Mouse (Mus musculus) liver, embryonic 13.5 days (tissue): ENCODE measurements around the gene Ak7. TPM values are rescaled to one million over a fixed set of nuclear protein-coding genes. Genes with fewer than 3 reads are reported as not detected.

ENCODE experiments used
- ATAC-seq: fragments of 200-750 bp; cut with Nextera tagmentation; 2 replicates; pipeline ENCODE4 v1.8.0; 2017; ENCODE audit warnings: low read depth, mild to moderate bottlenecking, moderate number of reproducible peaks, moderate library complexity
- DNase-seq: peaks from one replicate; pipeline ENCODE4 v3.0.0; 2022
- H3K27ac ChIP-seq: fragments of 300-500 bp; sonication (generic); 2 replicates; pipeline ENCODE4 v1.5.1; 2015; ENCODE audit warnings: moderate library complexity, mild to moderate bottlenecking, inconsistent platforms
- H3K27me3 ChIP-seq: fragments of 300-500 bp; sonication (generic); 2 replicates; pipeline ENCODE4 v1.6.1; 2015; ENCODE audit warnings: mild to moderate bottlenecking, inconsistent platforms
- H3K36me3 ChIP-seq: fragments of 300-500 bp; sonication (generic); 2 replicates; pipeline ENCODE4 v1.6.1; 2015; ENCODE audit warnings: mild to moderate bottlenecking, inconsistent platforms
- H3K4me1 ChIP-seq: fragments of 300-500 bp; sonication (generic); replicated peaks from 2 replicates; pipeline ENCODE4 v1.6.1; 2015; ENCODE audit warnings: inconsistent platforms
- H3K4me2 ChIP-seq: fragments of 300-500 bp; sonication (generic); 2 replicates; pipeline ENCODE4 v1.6.1; 2015; ENCODE audit warnings: inconsistent platforms, mild to moderate bottlenecking, moderate library complexity
- H3K4me3 ChIP-seq: fragments of 300-500 bp; sonication (generic); replicated peaks from 2 replicates; pipeline ENCODE4 v1.5.1; 2015; ENCODE audit warnings: mild to moderate bottlenecking, inconsistent platforms
- H3K9ac ChIP-seq: fragments of 300-500 bp; sonication (generic); 2 replicates; pipeline ENCODE4 v1.6.1; 2015; ENCODE audit warnings: mild to moderate bottlenecking, inconsistent platforms
- H3K9me3 ChIP-seq: fragments of 300-500 bp; sonication (generic); replicated peaks from 2 replicates; pipeline ENCODE4 v1.6.1; 2016; ENCODE audit warnings: inconsistent platforms
- whole genome bisulfite sequencing: fragments of 180-500 bp; shearing (Covaris S2); methylation state at CpG from one replicate; pipeline ENCODE4 v1.1.7; 2015; ENCODE audit not compliant: insufficient replicate concordance; 5-methylcytosine and 5-hydroxymethylcytosine counted together
- polyA plus RNA-seq: library from polyadenylated mRNA; unstranded; fragments of >200 nt; fragmentation: Nextera tagmentation; extraction: Ambion mirVana; gene quantifications from 2 replicates; pipeline ENCODE4 v1.2.1, GENCODE M21; 2015

Gene Ak7
- polyA plus RNA-seq, 1 experiment from 2014 or later, result 0.03 TPM

DNA sequence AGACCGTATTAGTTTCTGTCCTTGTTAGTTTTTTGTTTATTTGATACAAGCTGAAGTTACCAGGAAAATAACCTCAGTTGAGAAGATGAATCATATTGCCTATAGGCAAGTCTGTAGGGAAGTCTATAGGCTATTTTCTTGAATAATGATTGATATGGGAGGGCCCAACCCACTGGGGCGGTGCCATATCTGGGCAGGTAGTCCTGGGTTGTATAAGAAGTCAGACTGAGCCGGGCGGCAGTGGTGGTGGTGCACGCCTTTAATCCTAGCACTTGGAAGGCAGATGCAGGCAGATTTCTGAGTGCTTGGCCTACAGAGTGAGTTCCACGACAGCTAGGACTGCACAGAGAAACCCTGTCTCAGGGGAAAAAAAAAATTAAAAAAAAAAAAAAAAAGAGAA, 84.1 kb downstream of the Ak7 start:
- Histone ChIP-seq H3K36me3 (peaks cover 8% of the 10 kb centered on the region; the same call in 1 of the 2 replicates), H3K27ac (no peak overlapping the region), H3K27me3 (no peaks in the 10 kb centered on the region), H3K4me2 (no peak overlapping the region), H3K4me3 (no peak overlapping the region), H3K4me1 (peaks cover 61% of the 10 kb centered on the region), H3K9me3 (no peaks in the 10 kb centered on the region), H3K9ac (no peak overlapping the region)
- WGBS, result 64% methylated on average over 6 of the region's 6 CpGs
- DNase-seq, result no peak
- no peak for ATAC-seq

DNA sequence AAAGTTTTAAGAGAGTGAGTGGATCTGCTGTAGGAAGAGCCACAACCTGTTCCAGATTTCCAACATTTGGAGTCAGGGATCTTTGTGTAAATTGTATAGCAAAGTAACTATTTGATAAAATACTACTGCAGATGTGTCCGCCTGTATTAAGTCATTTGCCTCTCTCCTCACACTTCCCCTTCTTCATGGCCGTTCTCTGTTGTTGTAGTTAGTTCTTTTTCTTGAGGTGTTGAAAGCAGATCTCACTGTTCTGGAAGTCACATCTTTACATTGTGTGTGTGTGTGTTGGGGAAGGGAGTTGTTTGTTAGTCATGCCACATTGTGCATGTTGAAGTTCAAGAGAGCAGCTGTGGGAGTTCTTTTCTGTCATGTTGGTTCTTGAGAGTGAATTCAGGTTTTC, 89.1 kb downstream of the Ak7 start:
- H3K4me2 ChIP-seq, result no peak overlapping the region
- no peak for ATAC-seq
- H3K27me3 ChIP-seq, result no peaks in the 10 kb centered on the region
- H3K4me3 ChIP-seq, result no peak overlapping the region
- H3K4me1 ChIP-seq, result peaks cover 44% of the 10 kb centered on the region
- no peak for DNase-seq
- H3K9ac ChIP-seq, result no peak overlapping the region
- H3K36me3 ChIP-seq, result peaks cover 12% of the 10 kb centered on the region
- no peak overlapping the region for H3K27ac ChIP-seq
- 80% methylated on average over 2 of the region's 2 CpGs for WGBS
- no peaks in the 10 kb centered on the region for H3K9me3 ChIP-seq

DNA sequence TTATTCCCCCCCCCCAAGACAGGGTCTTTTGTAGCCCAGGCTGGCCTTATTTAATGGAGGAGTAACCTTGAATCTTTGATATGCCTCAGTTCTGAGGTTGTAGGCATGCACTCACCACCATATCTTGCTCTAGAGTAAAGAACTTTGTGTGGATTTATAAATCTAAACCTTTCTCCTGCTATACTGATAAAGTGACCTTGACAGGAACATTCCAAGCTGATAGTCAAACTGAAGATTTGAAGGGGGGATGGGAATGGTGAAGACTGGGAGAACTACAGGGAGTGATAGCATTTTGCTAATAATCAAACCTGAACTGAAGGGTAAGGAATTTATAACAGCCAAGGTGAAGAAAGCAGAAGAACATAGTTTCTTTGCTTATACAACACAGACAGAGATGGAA, 92.2 kb downstream of the Ak7 start:
- Histone ChIP-seq H3K9ac (no peak overlapping the region), H3K4me2 (no peak overlapping the region), H3K4me3 (no peak overlapping the region), H3K27me3 (no peaks in the 10 kb centered on the region), H3K36me3 (peaks cover 39% of the 10 kb centered on the region), H3K4me1 (peaks cover 21% of the 10 kb centered on the region), H3K9me3 (no peaks in the 10 kb centered on the region), H3K27ac (no peak overlapping the region)
- DNase-seq, result no peak
- ATAC-seq, result no peak

DNA sequence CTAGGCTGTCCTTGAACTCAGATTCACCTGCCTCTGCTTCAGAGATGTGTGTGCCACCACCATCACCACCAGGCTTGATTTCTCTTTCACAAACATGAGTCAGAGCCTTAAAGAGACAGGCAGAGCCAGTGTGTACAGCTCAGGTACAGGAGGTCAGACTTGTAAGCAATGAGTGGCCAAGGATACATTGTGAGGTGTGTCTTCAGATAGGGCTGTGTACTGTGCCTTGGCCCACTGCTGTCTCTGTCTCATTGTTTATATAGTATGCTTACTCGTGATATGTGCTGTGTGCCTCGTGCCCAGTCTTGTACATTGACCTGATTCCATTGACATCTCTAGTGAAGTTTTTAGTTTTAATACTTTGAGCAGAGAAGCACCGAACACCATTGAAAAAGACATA, 100.0 kb downstream of the Ak7 start:
- Histone ChIP-seq H3K4me2 (no peak overlapping the region), H3K27me3 (no peaks in the 10 kb centered on the region), H3K9me3 (no peaks in the 10 kb centered on the region), H3K9ac (no peak overlapping the region), H3K4me1 (peaks cover 5% of the 10 kb centered on the region; the same call in 1 of the 2 replicates), H3K36me3 (peaks cover 88% of the 10 kb centered on the region), H3K27ac (no peak overlapping the region), H3K4me3 (no peak overlapping the region)
- DNase-seq, result no peak
- 87% methylated on average over 3 of the region's 3 CpGs for WGBS
- no peak for ATAC-seq

DNA sequence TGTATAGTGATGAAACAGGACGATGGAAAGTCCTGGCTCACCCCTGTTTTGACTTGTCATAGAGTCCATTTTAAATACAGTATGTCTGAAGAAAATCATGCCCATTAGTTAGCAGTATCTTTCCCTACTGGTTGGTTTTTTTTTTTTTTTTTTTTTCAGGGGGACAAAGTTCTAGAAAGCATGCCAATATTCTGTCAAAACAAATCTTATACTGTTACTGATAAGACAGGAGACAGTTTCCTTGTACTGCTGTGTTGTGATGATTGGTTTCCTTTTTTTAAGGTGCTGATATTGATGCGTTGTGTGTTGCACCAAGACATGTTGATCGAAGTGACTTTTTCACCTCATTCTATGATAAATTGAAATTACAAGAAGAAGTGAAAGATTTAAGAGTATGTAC, 100.4 kb downstream of the Ak7 start:
- no peak for DNase-seq
- no peak overlapping the region for H3K9ac ChIP-seq
- peaks cover 89% of the 10 kb centered on the region for H3K36me3 ChIP-seq
- peaks cover 5% of the 10 kb centered on the region; the same call in 1 of the 2 replicates for H3K4me1 ChIP-seq
- no peaks in the 10 kb centered on the region for H3K9me3 ChIP-seq
- WGBS, result 82% methylated on average over 3 of the region's 3 CpGs
- no peak for ATAC-seq
- H3K27ac ChIP-seq, result no peak overlapping the region
- no peak overlapping the region for H3K4me3 ChIP-seq
- H3K27me3 ChIP-seq, result no peaks in the 10 kb centered on the region
- no peak overlapping the region for H3K4me2 ChIP-seq

DNA sequence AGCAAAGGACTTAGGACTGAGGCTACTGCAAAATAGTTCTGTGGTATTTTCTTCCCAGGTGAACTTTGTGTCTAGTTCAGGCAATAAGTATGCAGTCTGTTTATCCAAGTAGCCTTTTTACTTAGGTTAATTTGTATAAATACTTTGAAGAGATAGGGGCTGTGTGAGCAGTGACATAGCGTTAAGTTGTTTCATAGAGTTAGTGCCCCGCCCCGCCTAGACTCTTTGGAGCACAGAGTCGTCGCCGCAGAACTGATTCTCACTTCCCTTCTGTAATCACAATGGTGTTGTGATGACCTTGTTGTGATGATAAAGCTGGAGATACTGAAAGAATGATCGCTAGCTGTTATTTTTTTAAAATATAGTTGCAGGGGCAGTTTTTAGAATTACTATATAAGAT, 101.6 kb downstream of the Ak7 start:
- Histone ChIP-seq H3K4me2 (no peak overlapping the region), H3K4me1 (peaks cover 5% of the 10 kb centered on the region; the same call in 1 of the 2 replicates), H3K27ac (no peak overlapping the region), H3K4me3 (no peak overlapping the region), H3K27me3 (no peaks in the 10 kb centered on the region), H3K36me3 (peaks cover 93% of the 10 kb centered on the region), H3K9ac (no peak overlapping the region), H3K9me3 (no peaks in the 10 kb centered on the region)
- ATAC-seq, result no peak
- 72% methylated on average over 7 of the region's 7 CpGs for WGBS
- no peak for DNase-seq

DNA sequence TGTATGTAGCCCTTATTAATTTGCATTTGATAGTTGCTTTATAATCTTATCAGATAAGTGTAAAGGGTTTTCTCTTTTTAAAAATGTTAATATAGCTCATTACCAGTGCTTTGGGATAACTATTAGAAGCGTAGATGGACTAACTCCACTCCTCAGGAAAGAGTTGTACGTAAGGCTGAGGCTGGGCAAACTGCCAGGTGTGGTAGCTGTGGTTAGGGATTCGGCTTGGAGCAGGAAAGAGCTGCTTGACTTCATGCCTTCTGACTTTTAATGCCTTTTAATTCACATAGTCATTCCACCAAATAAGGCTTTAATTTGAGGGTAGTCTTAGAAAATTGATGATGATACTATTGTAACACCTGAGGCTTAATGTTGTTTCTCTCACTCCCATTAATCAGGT, 103.2 kb downstream of the Ak7 start:
- ATAC-seq, result no peak
- no peak for DNase-seq

DNA sequence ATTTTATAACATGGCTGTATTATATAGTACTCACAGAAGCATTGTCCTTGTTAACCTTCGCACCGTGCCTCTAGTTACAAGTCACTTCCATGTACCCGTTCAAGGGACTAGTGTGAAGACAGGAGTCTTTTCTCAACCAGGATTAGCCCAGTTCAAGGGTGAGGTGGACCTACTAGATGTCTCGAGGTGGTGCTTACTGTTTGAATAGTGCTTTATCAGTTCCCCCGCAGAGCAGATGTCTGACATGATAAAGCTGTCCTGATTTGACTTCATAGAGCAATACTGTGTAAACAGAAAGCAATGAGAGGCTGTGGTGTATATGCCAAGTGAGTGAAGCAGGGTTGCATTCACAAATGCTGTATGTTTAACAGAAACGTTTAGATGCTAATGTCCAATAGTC, 104.8 kb downstream of the Ak7 start:
- peak; percentile 3 for DNase-seq
- H3K4me2 ChIP-seq, result no peak overlapping the region
- H3K4me3 ChIP-seq, result no peak overlapping the region
- no peaks in the 10 kb centered on the region for H3K9me3 ChIP-seq
- no peak overlapping the region for H3K9ac ChIP-seq
- peaks cover 85% of the 10 kb centered on the region for H3K36me3 ChIP-seq
- 59% methylated on average over 6 of the region's 6 CpGs for WGBS
- H3K27me3 ChIP-seq, result no peaks in the 10 kb centered on the region
- peak; percentile 65; the same call in 1 of the 2 replicates for ATAC-seq
- peaks cover 5% of the 10 kb centered on the region; the same call in 1 of the 2 replicates for H3K4me1 ChIP-seq
- no peak overlapping the region for H3K27ac ChIP-seq

More for the DNA sequence above, 103.2 kb downstream of the Ak7 start:
- H3K4me3 ChIP-seq, result no peak overlapping the region
- no peaks in the 10 kb centered on the region for H3K27me3 ChIP-seq
- H3K36me3 ChIP-seq, result peaks cover 87% of the 10 kb centered on the region
- no peak overlapping the region for H3K4me2 ChIP-seq
- H3K4me1 ChIP-seq, result peaks cover 5% of the 10 kb centered on the region; the same call in 1 of the 2 replicates
- no peaks in the 10 kb centered on the region for H3K9me3 ChIP-seq
- H3K9ac ChIP-seq, result no peak overlapping the region
- WGBS, result 84% methylated on average over 3 of the region's 3 CpGs
- no peak overlapping the region for H3K27ac ChIP-seq

DNA sequence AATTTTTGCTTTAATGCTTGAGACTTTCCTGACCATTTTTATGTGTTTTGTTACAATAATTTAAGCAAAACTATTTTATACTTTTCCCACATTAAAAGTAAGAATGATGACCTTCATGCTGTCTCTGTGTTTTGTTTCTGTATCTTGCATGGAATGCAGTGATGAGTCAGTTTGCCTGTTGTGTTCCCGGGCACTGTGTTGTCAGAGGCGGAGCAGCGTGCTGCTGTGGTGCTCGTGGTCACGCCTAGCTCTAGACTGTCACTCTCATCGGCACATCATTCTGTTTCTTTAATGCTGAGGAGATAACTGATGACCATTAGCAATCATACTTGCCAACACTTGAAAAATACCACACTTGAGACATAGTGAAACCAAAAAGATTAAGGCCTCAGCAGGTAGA, 108.2 kb downstream of the Ak7 start:
- H3K27me3 ChIP-seq, result no peaks in the 10 kb centered on the region
- DNase-seq, result no peak
- 81% methylated on average over 6 of the region's 6 CpGs for WGBS
- no peaks in the 10 kb centered on the region for H3K9me3 ChIP-seq
- H3K4me2 ChIP-seq, result no peak overlapping the region
- no peak overlapping the region for H3K27ac ChIP-seq
- H3K4me3 ChIP-seq, result no peak overlapping the region
- H3K4me1 ChIP-seq, result peaks cover 5% of the 10 kb centered on the region; the same call in 1 of the 2 replicates
- no peak for ATAC-seq
- no peak overlapping the region for H3K9ac ChIP-seq
- peaks cover 72% of the 10 kb centered on the region for H3K36me3 ChIP-seq

DNA sequence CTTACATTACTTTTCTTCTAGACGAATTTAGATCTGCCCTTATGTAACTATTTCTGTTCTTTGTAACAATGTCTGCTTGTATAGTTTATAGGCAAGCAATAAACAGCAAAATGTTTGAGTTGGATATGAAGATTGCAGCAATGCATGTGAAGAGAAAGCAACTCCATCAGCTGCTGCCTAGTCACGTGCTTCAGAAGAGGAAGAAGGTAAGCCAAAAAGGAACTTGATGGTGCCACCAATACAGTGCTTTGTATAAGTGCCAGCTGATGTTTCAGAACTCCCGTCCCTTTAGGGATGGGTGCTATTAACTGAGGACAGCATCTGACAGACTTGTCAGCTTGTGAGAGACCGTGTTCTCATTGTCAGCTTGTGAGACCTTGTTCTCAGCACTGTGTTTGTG, 117.7 kb downstream of the Ak7 start:
- no peaks in the 10 kb centered on the region for H3K27me3 ChIP-seq
- DNase-seq (no peak), ATAC-seq (no peak)
- WGBS, result 66% methylated on average over 4 of the region's 4 CpGs
- no peaks in the 10 kb centered on the region for H3K9me3 ChIP-seq
- no peak overlapping the region; the same call in 1 of the 2 replicates for H3K27ac ChIP-seq
- H3K36me3 ChIP-seq, result peaks cover 91% of the 10 kb centered on the region
- H3K4me2 ChIP-seq, result no peak overlapping the region
- H3K9ac ChIP-seq, result no peak overlapping the region
- H3K4me1 ChIP-seq, result peaks cover 22% of the 10 kb centered on the region
- no peak overlapping the region for H3K4me3 ChIP-seq

DNA sequence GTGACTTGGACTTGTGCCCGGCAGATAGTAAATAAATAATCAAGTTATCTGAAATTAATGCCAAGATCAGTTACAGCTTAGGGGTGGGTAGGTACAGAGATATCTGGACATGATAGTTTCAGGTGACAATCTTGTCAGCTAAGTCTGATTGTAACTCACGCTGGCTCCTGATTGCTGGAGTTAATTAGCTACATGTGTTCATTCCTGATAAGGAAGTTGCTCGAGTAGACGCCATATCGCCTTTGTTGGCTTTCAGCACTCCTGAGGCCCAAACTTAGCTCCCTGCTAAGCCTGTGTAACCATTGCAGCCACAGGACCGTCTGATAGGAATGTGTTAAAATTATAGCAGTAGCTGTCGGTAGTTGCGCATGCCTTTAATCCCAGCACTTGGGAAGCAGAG, 119.0 kb downstream of the Ak7 start:
- WGBS, result 17% methylated on average over 8 of the region's 8 CpGs
- Histone ChIP-seq H3K27me3 (no peaks in the 10 kb centered on the region), H3K9me3 (no peaks in the 10 kb centered on the region), H3K9ac (0 out of 2 replicates have a peak overlapping the region, but pooled peaks have one; percentile 36), H3K4me3 (no peak overlapping the region), H3K27ac (peak overlapping the region; percentile 68), H3K36me3 (peaks cover 92% of the 10 kb centered on the region), H3K4me1 (peaks cover 22% of the 10 kb centered on the region), H3K4me2 (peak overlapping the region; percentile 39)
- ATAC-seq, result peak; percentile 94
- DNase-seq, result peak; percentile 59

DNA sequence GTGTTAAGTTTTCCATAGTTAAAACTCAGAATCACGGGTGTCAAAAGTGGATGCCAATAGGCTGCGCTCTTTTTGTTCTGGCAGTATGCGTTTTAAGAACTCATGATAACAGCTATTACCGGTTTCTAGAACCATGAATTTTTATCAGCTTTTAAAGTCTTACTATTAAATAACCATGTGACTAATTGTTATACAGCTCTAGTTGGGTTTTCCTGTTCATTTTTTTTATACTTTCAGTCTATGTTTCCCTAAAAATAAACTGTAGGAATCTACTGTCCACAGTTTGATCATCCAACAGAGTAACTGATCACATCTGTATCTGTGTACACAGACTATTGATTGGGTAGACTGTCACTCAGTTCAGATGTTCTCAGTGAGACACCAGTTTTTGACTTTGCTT, 119.5 kb downstream of the Ak7 start:
- H3K4me1 ChIP-seq, result peaks cover 22% of the 10 kb centered on the region
- no peak for ATAC-seq
- peaks cover 91% of the 10 kb centered on the region for H3K36me3 ChIP-seq
- H3K4me3 ChIP-seq, result no peak overlapping the region
- peak overlapping the region; percentile 39 for H3K4me2 ChIP-seq
- no peaks in the 10 kb centered on the region for H3K9me3 ChIP-seq
- WGBS, result 69% methylated on average over 4 of the region's 4 CpGs
- H3K27ac ChIP-seq, result peak overlapping the region; percentile 68
- no peaks in the 10 kb centered on the region for H3K27me3 ChIP-seq
- DNase-seq, result no peak
- 0 out of 2 replicates have a peak overlapping the region, but pooled peaks have one; percentile 36 for H3K9ac ChIP-seq
